Mouse (Mus musculus) hindbrain, embryonic 13.5 days (tissue): ENCODE measurements around the gene Foxp1. TPM values are rescaled to one million over a fixed set of nuclear protein-coding genes. Genes with fewer than 3 reads are reported as not detected.

Experiments
- ATAC-seq: fragments of 200-750 bp; cut with Nextera tagmentation; 2 replicates; pipeline ENCODE4 v1.8.0; 2017; ENCODE audit warnings: moderate TSS enrichment; ENCODE audit not compliant: low FRiP score
- H3K27ac ChIP-seq: fragments of 300-500 bp; sonication (generic); 2 replicates; pipeline ENCODE4 v1.5.1; 2015; ENCODE audit warnings: inconsistent platforms, mild to moderate bottlenecking, moderate library complexity
- H3K27me3 ChIP-seq: fragments of 300-500 bp; sonication (generic); 2 replicates; pipeline ENCODE4 v1.6.1; 2015; ENCODE audit warnings: mild to moderate bottlenecking, inconsistent platforms
- H3K36me3 ChIP-seq: fragments of 300-500 bp; sonication (generic); 2 replicates; pipeline ENCODE4 v1.6.1; 2015; ENCODE audit warnings: mild to moderate bottlenecking, inconsistent platforms
- H3K4me1 ChIP-seq: fragments of 300-500 bp; sonication (generic); replicated peaks from 2 replicates; pipeline ENCODE4 v1.6.1; 2015; ENCODE audit warnings: inconsistent platforms
- H3K4me2 ChIP-seq: fragments of 300-500 bp; sonication (generic); 2 replicates; pipeline ENCODE4 v1.6.1; 2015; ENCODE audit warnings: inconsistent platforms, mild to moderate bottlenecking, moderate library complexity
- H3K4me3 ChIP-seq: fragments of 300-500 bp; sonication (generic); 2 replicates; pipeline ENCODE4 v1.5.1; 2015; ENCODE audit warnings: mild to moderate bottlenecking, inconsistent platforms
- H3K9ac ChIP-seq: fragments of 300-500 bp; sonication (generic); 2 replicates; pipeline ENCODE4 v1.6.1; 2015; ENCODE audit warnings: mild to moderate bottlenecking, inconsistent platforms
- H3K9me3 ChIP-seq: fragments of 300-500 bp; sonication (generic); 2 replicates; pipeline ENCODE4 v1.6.1; 2016; ENCODE audit warnings: inconsistent platforms
- whole genome bisulfite sequencing: fragments of 180-500 bp; shearing (Covaris S2); methylation state at CpG from one replicate; pipeline ENCODE4 v1.1.7; 2015; 5-methylcytosine and 5-hydroxymethylcytosine counted together
- polyA plus RNA-seq: library from polyadenylated mRNA; unstranded; fragments of >200 nt; fragmentation: Nextera tagmentation; extraction: Ambion mirVana; gene quantifications from 2 replicates; pipeline ENCODE4 v1.2.1, GENCODE M21; 2015

The Foxp1 gene
- polyA plus RNA-seq, 1 experiment from 2014 or later, result 64.7 TPM

- Histone ChIP-seq H3K9ac (no peak overlapping the region), H3K4me3 (no peak overlapping the region), H3K36me3 (no peaks in the 10 kb centered on the region), H3K9me3 (no peaks in the 10 kb centered on the region), H3K27ac (no peak overlapping the region), H3K4me2 (no peak overlapping the region), H3K27me3 (no peaks in the 10 kb centered on the region), H3K4me1 (peaks cover 1% of the 10 kb centered on the region)
- 77% methylated on average over 13 of the region's 13 CpGs for WGBS
- no peak for ATAC-seq
Measured at GRCm38 (mm10) chr6:99478873-99479650, 43.5 kb downstream of the Foxp1 start.

DNA sequence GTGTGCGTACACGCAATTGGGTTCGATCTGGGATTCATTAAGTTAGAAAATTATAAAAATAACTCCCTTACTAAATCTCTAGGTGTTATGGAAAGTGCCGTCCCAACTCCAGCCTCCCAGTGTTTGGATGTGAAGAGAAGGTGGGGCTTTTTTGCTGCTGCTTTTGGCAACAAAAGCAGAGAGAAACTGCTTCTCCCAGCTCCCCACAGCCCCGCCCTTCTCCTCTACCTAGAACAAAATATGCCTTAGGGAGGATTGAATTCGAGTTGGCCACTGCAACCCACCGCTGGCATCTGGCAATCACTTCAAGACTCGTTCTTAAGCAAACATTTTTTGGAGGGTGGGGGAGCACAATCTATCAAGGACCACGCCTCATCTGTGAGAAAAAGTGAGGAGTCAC lies 47.5 kb downstream of the Foxp1 start:
- Histone ChIP-seq H3K27ac (no peak overlapping the region), H3K9me3 (no peaks in the 10 kb centered on the region), H3K4me1 (no peaks in the 10 kb centered on the region), H3K4me3 (no peak overlapping the region), H3K36me3 (no peaks in the 10 kb centered on the region), H3K4me2 (no peak overlapping the region), H3K9ac (no peak overlapping the region), H3K27me3 (no peaks in the 10 kb centered on the region)
- 91% methylated on average over 9 of the region's 9 CpGs for WGBS
- no peak for ATAC-seq

DNA sequence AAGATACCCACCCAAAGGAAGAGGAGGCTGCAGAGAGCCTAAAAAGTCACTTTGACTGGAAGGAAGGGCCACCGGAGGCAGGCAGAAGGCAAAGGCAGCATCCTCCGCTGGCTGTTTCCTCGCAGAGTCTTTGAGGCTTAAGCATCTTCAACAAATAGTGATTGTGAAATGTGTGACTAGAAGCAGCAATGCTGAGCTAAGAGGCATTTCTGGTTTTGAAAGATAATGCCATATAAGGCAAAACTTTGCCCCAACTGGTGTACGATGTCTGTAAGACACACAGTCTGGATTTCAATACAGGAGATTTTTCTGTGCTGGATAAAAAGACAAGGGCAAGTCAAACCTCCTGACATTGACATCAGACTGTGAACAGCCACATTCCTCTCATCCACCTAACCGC lies 51.6 kb downstream of the Foxp1 start:
- Histone ChIP-seq H3K27ac (no peak overlapping the region), H3K27me3 (0 out of 2 replicates have a peak, but pooled peaks cover 2% of the 10 kb centered on the region), H3K4me3 (no peak overlapping the region), H3K36me3 (no peaks in the 10 kb centered on the region), H3K9me3 (no peaks in the 10 kb centered on the region), H3K9ac (no peak overlapping the region), H3K4me2 (no peak overlapping the region), H3K4me1 (peaks cover 20% of the 10 kb centered on the region)
- WGBS, result 87% methylated on average over 5 of the region's 5 CpGs
- no peak for ATAC-seq

- Histone ChIP-seq H3K27ac (no peak overlapping the region), H3K9ac (no peak overlapping the region), H3K36me3 (no peaks in the 10 kb centered on the region), H3K4me2 (no peak overlapping the region), H3K4me3 (no peak overlapping the region), H3K27me3 (0 out of 2 replicates have a peak, but pooled peaks cover 2% of the 10 kb centered on the region), H3K4me1 (peaks cover 25% of the 10 kb centered on the region), H3K9me3 (no peaks in the 10 kb centered on the region)
- WGBS, result 69% methylated on average over 12 of the region's 12 CpGs
- ATAC-seq, result no peak
Measured at GRCm38 (mm10) chr6:99469134-99469834, 53.2 kb downstream of the Foxp1 start.

GRCm38 (mm10) chr6:99467831-99468230 lies 54.7 kb downstream of the Foxp1 start:
- 53% methylated on average over 3 of the region's 3 CpGs for WGBS
- Histone ChIP-seq H3K4me2 (no peak overlapping the region), H3K27me3 (0 out of 2 replicates have a peak, but pooled peaks cover 2% of the 10 kb centered on the region), H3K4me1 (peaks cover 27% of the 10 kb centered on the region), H3K9me3 (no peaks in the 10 kb centered on the region), H3K9ac (no peak overlapping the region), H3K4me3 (no peak overlapping the region), H3K27ac (no peak overlapping the region), H3K36me3 (no peaks in the 10 kb centered on the region)
- ATAC-seq, result no peak

- no peak overlapping the region for H3K4me2 ChIP-seq
- peaks cover 34% of the 10 kb centered on the region for H3K4me1 ChIP-seq
- no peak overlapping the region for H3K4me3 ChIP-seq
- 33% methylated on average over 8 of the region's 8 CpGs for WGBS
- no peak overlapping the region for H3K9ac ChIP-seq
- H3K27me3 ChIP-seq, result 0 out of 2 replicates have a peak, but pooled peaks cover 2% of the 10 kb centered on the region
- H3K36me3 ChIP-seq, result no peaks in the 10 kb centered on the region
- no peaks in the 10 kb centered on the region for H3K9me3 ChIP-seq
- no peak for ATAC-seq
- H3K27ac ChIP-seq, result no peak overlapping the region
Measured at GRCm38 (mm10) chr6:99467109-99467508, 55.4 kb downstream of the Foxp1 start.

GRCm38 (mm10) chr6:99466354-99466753 lies 56.2 kb downstream of the Foxp1 start:
- Histone ChIP-seq H3K4me3 (no peak overlapping the region), H3K4me2 (no peak overlapping the region), H3K4me1 (peaks cover 34% of the 10 kb centered on the region), H3K27ac (no peak overlapping the region), H3K9me3 (no peaks in the 10 kb centered on the region), H3K9ac (no peak overlapping the region), H3K36me3 (no peaks in the 10 kb centered on the region), H3K27me3 (0 out of 2 replicates have a peak, but pooled peaks cover 2% of the 10 kb centered on the region)
- WGBS, result 85% methylated on average over 8 of the region's 8 CpGs
- no peak for ATAC-seq

DNA sequence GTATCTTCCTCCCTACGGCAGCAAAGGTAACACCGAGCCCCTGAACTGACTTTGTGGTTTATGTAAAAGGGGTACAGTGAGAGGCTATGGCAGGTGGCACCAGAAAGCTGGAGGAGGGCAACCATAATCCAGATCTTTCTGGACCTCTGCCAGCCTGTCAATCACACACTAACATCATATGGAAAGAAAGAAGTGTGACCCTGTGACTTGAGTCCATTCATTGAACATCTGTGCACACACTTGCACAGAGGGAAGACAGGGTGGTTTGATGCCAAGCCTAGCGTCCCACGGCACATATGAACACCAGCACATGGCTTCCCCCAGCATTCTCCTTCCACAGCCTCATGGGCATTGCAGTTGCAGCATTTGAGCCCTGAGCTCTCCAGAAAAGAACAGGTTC lies 58.1 kb downstream of the Foxp1 start:
- no peaks in the 10 kb centered on the region for H3K36me3 ChIP-seq
- H3K4me1 ChIP-seq, result peaks cover 32% of the 10 kb centered on the region
- H3K9me3 ChIP-seq, result no peaks in the 10 kb centered on the region
- no peak overlapping the region for H3K4me3 ChIP-seq
- no peak for ATAC-seq
- H3K27ac ChIP-seq, result no peak overlapping the region
- no peak overlapping the region for H3K9ac ChIP-seq
- H3K27me3 ChIP-seq, result 0 out of 2 replicates have a peak, but pooled peaks cover under 1% of the 10 kb centered on the region
- 67% methylated on average over 4 of the region's 4 CpGs for WGBS
- no peak overlapping the region for H3K4me2 ChIP-seq

DNA sequence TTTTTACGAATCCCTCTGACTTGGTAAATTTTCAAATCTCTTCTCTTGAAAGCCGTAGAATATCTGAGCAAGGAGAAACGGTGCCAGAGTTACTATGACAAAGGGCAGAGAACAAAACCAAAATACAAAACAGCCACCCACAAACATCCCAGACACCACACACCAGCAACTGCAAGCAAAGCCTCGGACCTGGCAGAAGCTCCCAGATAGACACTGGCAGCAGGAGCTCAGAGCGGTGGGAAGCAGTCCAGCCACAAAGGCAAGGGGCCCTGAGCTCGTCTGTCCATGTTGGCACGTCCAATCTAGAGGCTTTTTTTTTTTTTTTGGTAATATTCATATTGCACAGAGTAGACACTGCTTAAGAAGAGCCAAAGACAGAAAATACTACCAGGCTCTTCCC lies 58.6 kb downstream of the Foxp1 start:
- Histone ChIP-seq H3K9ac (no peak overlapping the region), H3K27ac (no peak overlapping the region), H3K9me3 (no peaks in the 10 kb centered on the region), H3K36me3 (no peaks in the 10 kb centered on the region), H3K4me2 (no peak overlapping the region), H3K27me3 (no peaks in the 10 kb centered on the region), H3K4me3 (no peak overlapping the region), H3K4me1 (peaks cover 27% of the 10 kb centered on the region)
- 78% methylated on average over 7 of the region's 7 CpGs for WGBS
- no peak for ATAC-seq

- H3K36me3 ChIP-seq, result no peaks in the 10 kb centered on the region
- no peaks in the 10 kb centered on the region for H3K27me3 ChIP-seq
- no peak overlapping the region for H3K9ac ChIP-seq
- H3K4me3 ChIP-seq, result no peak overlapping the region
- peaks cover 8% of the 10 kb centered on the region for H3K4me1 ChIP-seq
- ATAC-seq, result no peak
- no peak overlapping the region for H3K4me2 ChIP-seq
- no peak overlapping the region for H3K27ac ChIP-seq
- 90% methylated on average over 4 of the region's 4 CpGs for WGBS
- H3K9me3 ChIP-seq, result no peaks in the 10 kb centered on the region
Measured at GRCm38 (mm10) chr6:99458775-99459174, 63.7 kb downstream of the Foxp1 start.

DNA sequence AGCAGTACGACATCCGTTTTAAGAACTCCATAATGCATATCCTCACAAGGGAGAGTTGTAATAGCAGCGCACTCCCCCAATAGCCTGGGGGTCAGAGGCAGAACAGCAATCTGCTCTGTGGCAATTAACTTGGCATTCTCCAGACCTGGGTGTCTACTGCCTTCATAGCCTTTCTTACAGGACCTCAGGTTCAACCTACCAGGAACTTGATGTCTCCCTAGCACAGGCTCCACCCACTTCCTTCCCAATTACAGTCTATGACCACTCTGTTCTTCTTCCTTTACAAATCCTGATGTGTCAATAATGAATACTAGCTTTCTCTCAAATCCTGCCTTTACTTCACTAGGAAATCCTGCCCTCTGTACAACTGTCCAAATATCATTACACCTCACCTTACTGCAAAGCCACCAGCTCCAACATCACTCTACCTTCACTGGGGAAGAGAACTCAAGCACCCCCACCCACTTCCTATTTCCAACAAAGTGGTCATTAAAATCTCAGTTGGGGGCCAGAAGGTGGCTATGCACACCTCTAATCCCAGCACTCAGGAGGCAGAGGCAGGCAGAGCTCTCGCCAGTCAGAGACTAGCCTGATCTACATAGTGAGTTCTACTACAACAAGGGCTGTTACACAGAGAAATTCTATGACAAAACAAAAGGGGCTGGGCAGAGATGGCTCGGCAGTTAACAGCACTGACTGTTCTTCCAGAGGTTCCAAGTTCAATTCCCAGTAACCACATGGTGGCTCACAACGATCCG lies 68.6 kb downstream of the Foxp1 start:
- ATAC-seq, result no peak
- WGBS, result 82% methylated on average over 7 of the region's 7 CpGs
- peaks cover 6% of the 10 kb centered on the region; the same call in 1 of the 2 replicates for H3K4me1 ChIP-seq
- H3K27ac ChIP-seq, result no peak overlapping the region
- H3K36me3 ChIP-seq, result no peaks in the 10 kb centered on the region
- H3K27me3 ChIP-seq, result no peaks in the 10 kb centered on the region
- no peaks in the 10 kb centered on the region for H3K9me3 ChIP-seq
- no peak overlapping the region for H3K9ac ChIP-seq
- H3K4me3 ChIP-seq, result no peak overlapping the region
- H3K4me2 ChIP-seq, result no peak overlapping the region

DNA sequence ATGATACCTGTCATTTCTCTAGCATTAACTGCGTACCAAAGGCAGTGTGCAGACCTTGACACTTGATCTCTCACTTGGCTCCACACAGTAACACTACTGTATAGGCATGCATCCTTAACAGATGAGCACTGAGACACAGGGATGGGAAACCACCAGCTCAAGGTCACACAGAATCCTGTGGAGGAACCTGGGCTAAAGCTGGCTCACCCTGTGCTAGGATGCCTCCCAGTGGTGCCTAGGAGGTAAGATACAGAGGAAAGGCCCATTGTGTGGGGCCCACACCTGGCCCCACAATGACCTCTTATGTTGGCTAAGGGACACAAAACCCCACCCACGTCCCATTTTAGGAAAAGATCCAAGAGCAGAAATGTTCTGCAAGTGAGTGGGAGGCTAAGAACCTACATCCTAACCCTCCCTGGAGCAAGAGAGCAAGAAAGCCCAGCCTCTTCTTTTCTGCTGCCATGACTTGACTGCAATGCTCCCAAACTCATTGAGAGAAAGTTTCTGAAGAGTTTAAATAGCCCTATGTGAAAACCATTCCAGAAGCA lies 69.8 kb downstream of the Foxp1 start:
- no peak for ATAC-seq

More for the DNA sequence above, 69.8 kb downstream of the Foxp1 start:
- WGBS, result 76% methylated on average over 2 of the region's 2 CpGs
- no peak overlapping the region for H3K4me2 ChIP-seq
- no peak overlapping the region for H3K4me3 ChIP-seq
- no peak overlapping the region for H3K9ac ChIP-seq
- H3K27ac ChIP-seq, result no peak overlapping the region
- H3K36me3 ChIP-seq, result no peaks in the 10 kb centered on the region
- H3K9me3 ChIP-seq, result no peaks in the 10 kb centered on the region
- no peaks in the 10 kb centered on the region for H3K27me3 ChIP-seq
- H3K4me1 ChIP-seq, result peaks cover 6% of the 10 kb centered on the region; the same call in 1 of the 2 replicates
